Mouse (Mus musculus) hindbrain, embryonic 11.5 days (tissue): ENCODE measurements around the gene Hook2. TPM values are rescaled to one million over a fixed set of nuclear protein-coding genes. Genes with fewer than 3 reads are reported as not detected.

Source experiments
- ATAC-seq: fragments of 200-750 bp; cut with Nextera tagmentation; 2 replicates; pipeline ENCODE4 v1.8.0; 2017; ENCODE audit warnings: mild to moderate bottlenecking, moderate TSS enrichment, moderate library complexity; ENCODE audit not compliant: low FRiP score
- DNase-seq: peaks from one replicate; pipeline ENCODE4 v3.0.0-alpha.2; 2015; ENCODE audit warnings: low spot score
- H3K27ac ChIP-seq: fragments of 300-500 bp; sonication (generic); 2 replicates; pipeline ENCODE4 v1.5.1; 2014; ENCODE audit warnings: mild to moderate bottlenecking, low read depth, low read length
- H3K27me3 ChIP-seq: fragments of 300-500 bp; sonication (generic); 2 replicates; pipeline ENCODE4 v1.6.1; 2014; ENCODE audit warnings: mild to moderate bottlenecking, low read length, moderate library complexity, mixed read lengths; ENCODE audit not compliant: control insufficient read depth, insufficient read depth
- H3K36me3 ChIP-seq: fragments of 300-500 bp; sonication (generic); 2 replicates; pipeline ENCODE4 v1.6.1; 2014; ENCODE audit warnings: mild to moderate bottlenecking, low read length, moderate library complexity, mixed read lengths; ENCODE audit not compliant: control insufficient read depth, insufficient read depth
- H3K4me1 ChIP-seq: fragments of 300-500 bp; sonication (generic); replicated peaks from 2 replicates; pipeline ENCODE4 v1.6.1; 2014; ENCODE audit warnings: low read length, mixed read lengths; ENCODE audit not compliant: control insufficient read depth, insufficient read depth
- H3K4me2 ChIP-seq: fragments of 300-500 bp; sonication (generic); replicated peaks from 2 replicates; pipeline ENCODE4 v1.6.1; 2014; ENCODE audit warnings: mild to moderate bottlenecking, low read depth, low read length
- H3K4me3 ChIP-seq: fragments of 300-500 bp; sonication (generic); 2 replicates; pipeline ENCODE4 v1.5.1; 2014; ENCODE audit warnings: low read depth, low read length
- H3K9ac ChIP-seq: fragments of 300-500 bp; sonication (generic); 2 replicates; pipeline ENCODE4 v1.6.1; 2014; ENCODE audit warnings: low read depth, low read length
- H3K9me3 ChIP-seq: fragments of 300-500 bp; sonication (generic); 2 replicates; pipeline ENCODE4 v1.6.1; 2016; ENCODE audit warnings: low read length; ENCODE audit not compliant: control insufficient read depth
- WGBS: fragments of 180-500 bp; shearing (Covaris S2); extraction: QIAGEN DNeasy Blood & Tissue Kit; methylation state at CpG from one replicate; pipeline ENCODE4 v1.1.7; 2014; 5-methylcytosine and 5-hydroxymethylcytosine counted together
- polyA plus RNA-seq: library from polyadenylated mRNA; unstranded; fragments of >200 nt; fragmentation: Nextera tagmentation; extraction: Ambion mirVana; gene quantifications from 2 replicates; pipeline ENCODE4 v1.2.1, GENCODE M21; 2014

The Hook2 gene
- polyA plus RNA-seq, 1 experiment from 2014 or later: 10.3 TPM

DNA sequence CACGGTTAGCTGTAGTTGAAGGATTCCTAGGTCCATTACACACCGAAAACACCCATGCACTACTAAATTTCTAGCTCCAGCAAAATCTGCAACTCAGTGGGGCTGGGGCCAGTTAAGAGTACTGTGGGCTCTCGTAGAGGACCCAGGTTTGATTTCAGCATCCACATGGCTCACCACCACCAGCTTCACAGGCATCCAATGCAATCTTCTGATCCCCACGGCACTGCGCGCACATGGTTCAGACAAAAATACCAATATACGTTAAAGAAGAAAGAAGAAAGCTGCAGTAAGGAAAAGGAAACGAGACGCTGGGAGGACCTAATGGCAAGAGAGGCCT lies 45.9 kb downstream of the Hook2 start:
- Histone ChIP-seq H3K4me2 (peak overlapping the region; percentile 89), H3K4me3 (peak overlapping the region; percentile 79), H3K27me3 (no peaks in the 10 kb centered on the region), H3K9me3 (no peaks in the 10 kb centered on the region), H3K9ac (peak overlapping the region; percentile 74), H3K36me3 (no peaks in the 10 kb centered on the region), H3K4me1 (peaks cover 6% of the 10 kb centered on the region; the same call in 1 of the 2 replicates), H3K27ac (peak overlapping the region; percentile 88)
- ATAC-seq (peak; percentile 53), DNase-seq (no peak)
- WGBS: under 1% methylated on average over 9 of the region's 9 CpGs

DNA sequence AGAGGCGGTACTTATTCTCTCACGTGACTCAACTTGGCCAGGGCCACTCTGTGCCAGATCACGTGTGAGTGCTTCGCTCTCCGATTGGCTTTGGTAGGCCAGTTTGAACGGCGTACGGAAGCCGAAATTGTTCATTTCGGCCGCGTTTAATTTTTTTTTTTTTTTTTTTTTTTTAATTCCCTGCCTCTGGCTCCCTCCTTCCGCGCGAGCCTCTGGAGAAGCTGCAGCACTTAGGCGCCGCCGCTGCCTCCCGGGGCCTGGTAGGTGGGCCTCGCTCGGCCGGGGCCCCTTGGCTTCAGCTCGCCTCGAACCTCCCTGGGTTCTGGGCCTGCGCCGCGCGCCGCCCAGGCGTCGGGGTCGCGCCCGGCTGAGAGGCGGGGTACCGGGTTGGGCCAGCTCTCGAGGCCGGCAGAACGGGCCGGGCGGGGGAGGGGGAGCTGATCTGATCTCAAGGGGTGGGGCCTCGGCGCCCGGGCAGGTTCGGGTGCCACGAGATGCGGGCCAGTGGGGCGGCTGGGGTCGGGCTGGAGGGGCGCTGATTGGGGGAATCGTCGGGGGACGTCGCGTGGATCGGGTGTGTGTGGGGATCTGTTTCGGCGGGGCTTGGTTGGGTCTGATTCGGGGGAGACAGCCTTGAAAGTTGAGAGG lies 46.4 kb downstream of the Hook2 start, which contains the start of gene Tnpo2:
TSS of gene Tnpo2 (plus strand) at position 198 of the 648 bp plus-strand sequence.
- Histone ChIP-seq H3K4me1 (peaks cover 6% of the 10 kb centered on the region; the same call in 1 of the 2 replicates), H3K27me3 (no peaks in the 10 kb centered on the region)
- WGBS: under 1% methylated on average over 47 of the region's 59 CpGs

DNA sequence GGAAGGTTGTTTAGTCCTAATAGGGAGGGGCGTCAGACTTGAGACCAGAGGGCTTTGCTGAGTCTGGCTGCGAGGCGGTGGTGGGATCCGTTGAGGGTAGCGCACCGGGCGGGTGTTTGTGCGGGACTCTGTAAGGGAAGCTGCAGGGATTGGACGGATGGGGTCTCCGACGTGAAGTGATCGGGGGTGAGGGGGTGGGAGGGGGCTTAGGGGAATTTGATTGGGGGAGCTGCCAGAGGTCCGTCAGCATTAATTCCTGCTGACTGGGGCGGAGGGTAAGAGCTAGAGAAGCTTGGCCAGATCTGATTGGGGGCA lies 46.9 kb downstream of the Hook2 start:
- DNase-seq (peak; percentile 71), ATAC-seq (peak; percentile 76)

More for the DNA sequence above, 46.4 kb downstream of the Hook2 start, which contains the start of gene Tnpo2:
- peak within 1 kb of the TSS; percentile 88 for H3K27ac ChIP-seq
- H3K9me3 ChIP-seq: no peaks in the 10 kb centered on the region
- H3K36me3 ChIP-seq: no peaks in the 10 kb centered on the region
- ATAC-seq (peak; percentile 92), DNase-seq (peak; percentile 89)
- peak within 1 kb of the TSS; percentile 89 for H3K9ac ChIP-seq
- peak within 1 kb of the TSS; percentile 79 for H3K4me3 ChIP-seq
- H3K4me2 ChIP-seq: peak within 1 kb of the TSS; percentile 92

DNA sequence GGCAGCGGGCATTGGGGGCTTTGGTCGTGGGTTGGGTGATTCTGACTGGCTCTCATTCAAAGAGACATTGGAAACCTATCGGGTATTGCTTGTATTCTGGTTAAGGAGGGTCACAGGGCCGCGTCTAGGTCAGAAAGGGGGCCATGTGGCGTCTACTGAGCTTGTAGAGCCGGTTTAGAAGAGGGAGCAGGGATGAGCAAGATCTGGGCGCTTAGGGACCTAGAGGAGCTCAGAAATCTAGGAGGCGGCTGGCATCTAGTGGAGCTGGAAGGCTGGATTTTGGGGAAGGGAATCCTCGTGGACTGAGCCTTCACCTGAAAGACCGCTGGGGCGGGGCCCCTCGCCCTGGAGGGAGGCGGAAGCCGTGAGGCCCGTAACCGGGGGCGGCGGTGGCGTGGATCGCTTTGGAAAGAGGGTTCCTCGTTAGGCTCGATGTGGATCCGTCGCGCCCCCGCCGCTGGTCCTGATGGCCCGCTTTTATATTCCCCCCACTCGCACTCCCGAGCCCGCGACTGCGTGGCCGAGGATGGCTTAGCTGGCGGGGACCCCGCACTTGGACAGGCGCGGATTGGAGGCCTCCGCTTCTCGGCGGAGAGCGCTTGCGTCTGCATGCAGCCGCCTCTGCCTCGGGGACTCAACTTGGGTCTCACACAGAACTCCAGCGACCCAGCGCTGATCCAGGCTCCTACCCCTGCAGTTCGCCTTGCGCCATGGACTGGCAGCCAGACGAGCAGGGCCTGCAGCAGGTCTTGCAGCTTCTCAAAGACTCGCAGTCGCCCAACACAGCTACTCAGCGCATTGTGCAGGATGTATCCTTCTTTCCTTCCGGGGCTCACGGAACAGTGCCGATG lies 47.5 kb downstream of the Hook2 start:
- under 1% methylated on average over 57 of the region's 57 CpGs for WGBS
- no peaks in the 10 kb centered on the region for H3K27me3 ChIP-seq
- H3K27ac ChIP-seq: peak overlapping the region; percentile 88
- DNase-seq (peak; percentile 56), ATAC-seq (peak; percentile 15)
- peaks cover 6% of the 10 kb centered on the region; the same call in 1 of the 2 replicates for H3K4me1 ChIP-seq
- peak overlapping the region; percentile 79 for H3K4me3 ChIP-seq
- peak overlapping the region; percentile 89 for H3K9ac ChIP-seq
- no peaks in the 10 kb centered on the region for H3K36me3 ChIP-seq
- peak overlapping the region; percentile 92 for H3K4me2 ChIP-seq
- H3K9me3 ChIP-seq: no peaks in the 10 kb centered on the region

More for the DNA sequence above, 46.9 kb downstream of the Hook2 start:
- Histone ChIP-seq H3K27ac (peak overlapping the region; percentile 88), H3K9ac (peak overlapping the region; percentile 89), H3K4me1 (peaks cover 6% of the 10 kb centered on the region; the same call in 1 of the 2 replicates), H3K9me3 (no peaks in the 10 kb centered on the region), H3K27me3 (no peaks in the 10 kb centered on the region), H3K4me2 (peak overlapping the region; percentile 92), H3K36me3 (no peaks in the 10 kb centered on the region), H3K4me3 (peak overlapping the region; percentile 79)
- 0% methylated on average over 10 of the region's 14 CpGs for WGBS

DNA sequence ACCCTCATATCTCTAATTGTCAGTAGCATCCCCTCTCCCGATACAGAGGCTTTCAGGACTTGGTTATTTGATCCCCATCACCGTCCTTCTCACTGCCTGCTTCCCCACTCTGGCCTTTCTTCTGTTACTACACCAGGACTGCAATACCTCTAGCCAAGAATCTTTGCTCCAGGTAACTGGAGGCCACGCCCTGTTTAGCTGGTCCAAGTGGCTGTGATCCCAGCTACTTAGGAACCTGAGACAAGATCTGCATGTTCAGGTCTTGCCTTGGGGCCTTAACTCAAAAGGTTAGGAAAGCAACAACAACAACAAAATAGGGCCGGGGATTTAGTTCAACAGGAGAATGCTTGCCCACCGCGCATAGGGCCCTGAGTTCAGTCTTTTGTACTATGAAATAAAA lies 53.2 kb downstream of the Hook2 start:
- H3K36me3 ChIP-seq: peaks cover 19% of the 10 kb centered on the region
- no peaks in the 10 kb centered on the region; the same call in 1 of the 2 replicates for H3K4me1 ChIP-seq

More for the DNA sequence above, 53.2 kb downstream of the Hook2 start:
- no peak for ATAC-seq
- H3K27ac ChIP-seq: no peak overlapping the region
- 91% methylated on average over 6 of the region's 6 CpGs for WGBS
- H3K4me3 ChIP-seq: no peak overlapping the region
- no peak for DNase-seq
- H3K9me3 ChIP-seq: no peaks in the 10 kb centered on the region
- H3K4me2 ChIP-seq: no peak overlapping the region
- no peaks in the 10 kb centered on the region for H3K27me3 ChIP-seq
- H3K9ac ChIP-seq: no peak overlapping the region

Other genes with a start within 250 kb of the Hook2 start
- gene Nfix, start 190.3 kb upstream of the Hook2 start, polyA plus RNA-seq: 2.4 and 3.0 TPM in 2 replicates
- gene Dand5, start 167.8 kb upstream of the Hook2 start, polyA plus RNA-seq: 6.2 and 7.1 TPM in 2 replicates
- 36.0 and 37.2 TPM in 2 replicates for gene Gadd45gip1, start 159.1 kb upstream of the Hook2 start, polyA plus RNA-seq
- gene Rad23a, start 149.9 kb upstream of the Hook2 start, polyA plus RNA-seq: 88.6 and 91.3 TPM in 2 replicates
- 837 and 845 TPM in 2 replicates for gene Calr, start 143.7 kb upstream of the Hook2 start, polyA plus RNA-seq
- 89.6 and 91.4 TPM in 2 replicates for gene Farsa, start 133.6 kb upstream of the Hook2 start, polyA plus RNA-seq
- gene Syce2, start 118.5 kb upstream of the Hook2 start, polyA plus RNA-seq: 51.1 and 57.8 TPM in 2 replicates
- 29.2 and 30.5 TPM in 2 replicates for gene Gcdh, start 96.7 kb upstream of the Hook2 start, polyA plus RNA-seq
- gene Klf1, start 88.7 kb upstream of the Hook2 start, polyA plus RNA-seq: 12.0 and 14.8 TPM in 2 replicates
- 5.8 and 6.4 TPM in 2 replicates for gene Dnase2a, start 82.0 kb upstream of the Hook2 start, polyA plus RNA-seq
- 10.2 and 11.4 TPM in 2 replicates for gene Mast1, start 53.2 kb upstream of the Hook2 start, polyA plus RNA-seq
- gene Rtbdn, start 43.6 kb upstream of the Hook2 start, polyA plus RNA-seq: 0.14 TPM in 1 of 2 replicates, not detected in the other
- gene Gm49661, start 21.2 kb upstream of the Hook2 start, polyA plus RNA-seq: not detected in 2 replicates
- gene Prdx2, start 21.0 kb upstream of the Hook2 start, polyA plus RNA-seq: 1,367 and 1,409 TPM in 2 replicates
- gene Rnaseh2a, start 20.8 kb upstream of the Hook2 start, polyA plus RNA-seq: 98.5 and 104 TPM in 2 replicates
- 6.2 and 6.4 TPM in 2 replicates for gene Junb, start 11.9 kb upstream of the Hook2 start, polyA plus RNA-seq
- not detected in 2 replicates for gene Best2, start 23.9 kb downstream of the Hook2 start, polyA plus RNA-seq
- 134 TPM in 2 replicates for gene Asna1, start 34.7 kb downstream of the Hook2 start, polyA plus RNA-seq
- gene Trir, start 36.2 kb downstream of the Hook2 start, polyA plus RNA-seq: 180 and 186 TPM in 2 replicates
- 18.8 and 24.6 TPM in 2 replicates for gene Tnpo2, start 46.3 kb downstream of the Hook2 start, polyA plus RNA-seq
- 27.2 and 27.4 TPM in 2 replicates for gene Fbxw9, start 69.5 kb downstream of the Hook2 start, polyA plus RNA-seq
- not detected in 2 replicates for gene Gm5741, start 77.4 kb downstream of the Hook2 start, polyA plus RNA-seq
- gene Dhps, start 81.2 kb downstream of the Hook2 start, polyA plus RNA-seq: 66.4 and 67.8 TPM in 2 replicates
- gene Wdr83os, start 90.1 kb downstream of the Hook2 start, polyA plus RNA-seq: 116 and 123 TPM in 2 replicates
- gene Wdr83, start 90.7 kb downstream of the Hook2 start, polyA plus RNA-seq: 52.6 and 55.9 TPM in 2 replicates
- 16.7 and 16.9 TPM in 2 replicates for gene Man2b1, start 92.7 kb downstream of the Hook2 start, polyA plus RNA-seq
- 1.0 and 1.2 TPM in 2 replicates for gene Zfp791, start 132.5 kb downstream of the Hook2 start, polyA plus RNA-seq
- gene Cks1brt, start 161.3 kb downstream of the Hook2 start, polyA plus RNA-seq: not detected in 2 replicates
- gene Olfr371, start 235.4 kb downstream of the Hook2 start, polyA plus RNA-seq: not detected in 2 replicates